Mouse (Mus musculus) heart, embryonic 13.5 days (tissue): ENCODE measurements around the gene Fyttd1. TPM values are rescaled to one million over a fixed set of nuclear protein-coding genes. Genes with fewer than 3 reads are reported as not detected.

Experiments used
- ATAC-seq: fragments of 200-750 bp; cut with Nextera tagmentation; 2 replicates; pipeline ENCODE4 v1.8.0; 2017; ENCODE audit warnings: moderate TSS enrichment; ENCODE audit not compliant: insufficient number of reproducible peaks, low FRiP score, low TSS enrichment; ENCODE audit errors: extremely low read depth
- H3K27ac ChIP-seq: fragments of 300-500 bp; sonication (generic); replicated peaks from 2 replicates; pipeline ENCODE4 v1.5.1; 2015; ENCODE audit warnings: moderate library complexity, mild to moderate bottlenecking, inconsistent platforms
- H3K27me3 ChIP-seq: fragments of 300-500 bp; sonication (generic); replicated peaks from 2 replicates; pipeline ENCODE4 v1.6.1; 2015; ENCODE audit warnings: mild to moderate bottlenecking, inconsistent platforms
- H3K36me3 ChIP-seq: fragments of 300-500 bp; sonication (generic); 2 replicates; pipeline ENCODE4 v1.6.1; 2015; ENCODE audit warnings: mild to moderate bottlenecking, inconsistent platforms
- H3K4me1 ChIP-seq: fragments of 300-500 bp; sonication (generic); 2 replicates; pipeline ENCODE4 v1.6.1; 2015; ENCODE audit warnings: inconsistent platforms
- H3K4me2 ChIP-seq: fragments of 300-500 bp; sonication (generic); 2 replicates; pipeline ENCODE4 v1.6.1; 2015; ENCODE audit warnings: inconsistent platforms, mild to moderate bottlenecking, moderate library complexity
- H3K4me3 ChIP-seq: fragments of 300-500 bp; sonication (generic); 2 replicates; pipeline ENCODE4 v1.5.1; 2015; ENCODE audit warnings: moderate library complexity, mild to moderate bottlenecking, inconsistent platforms
- H3K9ac ChIP-seq: fragments of 300-500 bp; sonication (generic); 2 replicates; pipeline ENCODE4 v1.6.1; 2015; ENCODE audit warnings: inconsistent platforms, mild to moderate bottlenecking, moderate library complexity
- H3K9me3 ChIP-seq: fragments of 300-500 bp; sonication (generic); 2 replicates; pipeline ENCODE4 v1.6.1; 2016; ENCODE audit warnings: inconsistent platforms
- WGBS: fragments of 180-500 bp; shearing (Covaris S2); methylation state at CpG from one replicate; pipeline ENCODE4 v1.1.7; 2015; ENCODE audit warnings: mixed read lengths; 5-methylcytosine and 5-hydroxymethylcytosine counted together
- polyA plus RNA-seq: library from polyadenylated mRNA; unstranded; fragments of >200 nt; fragmentation: Nextera tagmentation; extraction: Ambion mirVana; gene quantifications from 2 replicates; pipeline ENCODE4 v1.2.1, GENCODE M21; 2015

Fyttd1 gene
- polyA plus RNA-seq, 1 experiment from 2014 or later = 102 TPM

- H3K9me3 ChIP-seq = 0 out of 2 replicates have a peak, but pooled peaks cover 4% of the 10 kb centered on the region
- no peak for ATAC-seq
- 78% methylated on average over 5 of the region's 5 CpGs for WGBS
- H3K4me1 ChIP-seq = peaks cover 8% of the 10 kb centered on the region; the same call in 1 of the 2 replicates
- no peak overlapping the region for H3K9ac ChIP-seq
- H3K4me3 ChIP-seq = no peak overlapping the region
- no peak overlapping the region for H3K27ac ChIP-seq
- H3K36me3 ChIP-seq = peaks cover 11% of the 10 kb centered on the region
- no peak overlapping the region for H3K4me2 ChIP-seq
- no peaks in the 10 kb centered on the region for H3K27me3 ChIP-seq
These were observed 71.4 kb downstream of the Fyttd1 start for GRCm38 (mm10) chr16:32948656-32949055.

GRCm38 (mm10) chr16:32949281-32949680 is 72.0 kb downstream of the Fyttd1 start:
- H3K36me3 ChIP-seq = peaks cover 17% of the 10 kb centered on the region
- H3K27ac ChIP-seq = no peak overlapping the region
- H3K4me1 ChIP-seq = peaks cover 8% of the 10 kb centered on the region; the same call in 1 of the 2 replicates
- H3K9ac ChIP-seq = no peak overlapping the region
- H3K4me3 ChIP-seq = no peak overlapping the region
- ATAC-seq = no peak
- no peak overlapping the region for H3K4me2 ChIP-seq
- H3K27me3 ChIP-seq = no peaks in the 10 kb centered on the region
- 0 out of 2 replicates have a peak, but pooled peaks cover 4% of the 10 kb centered on the region for H3K9me3 ChIP-seq

GRCm38 (mm10) chr16:32951074-32951473 is 73.8 kb downstream of the Fyttd1 start:
- Histone ChIP-seq H3K27ac (no peak overlapping the region), H3K4me2 (no peak overlapping the region), H3K4me1 (peaks cover 8% of the 10 kb centered on the region; the same call in 1 of the 2 replicates), H3K9me3 (0 out of 2 replicates have a peak, but pooled peaks cover 4% of the 10 kb centered on the region), H3K9ac (no peak overlapping the region), H3K27me3 (no peaks in the 10 kb centered on the region), H3K4me3 (no peak overlapping the region), H3K36me3 (peaks cover 30% of the 10 kb centered on the region)
- ATAC-seq = no peak
- 88% methylated on average over 2 of the region's 2 CpGs for WGBS

DNA sequence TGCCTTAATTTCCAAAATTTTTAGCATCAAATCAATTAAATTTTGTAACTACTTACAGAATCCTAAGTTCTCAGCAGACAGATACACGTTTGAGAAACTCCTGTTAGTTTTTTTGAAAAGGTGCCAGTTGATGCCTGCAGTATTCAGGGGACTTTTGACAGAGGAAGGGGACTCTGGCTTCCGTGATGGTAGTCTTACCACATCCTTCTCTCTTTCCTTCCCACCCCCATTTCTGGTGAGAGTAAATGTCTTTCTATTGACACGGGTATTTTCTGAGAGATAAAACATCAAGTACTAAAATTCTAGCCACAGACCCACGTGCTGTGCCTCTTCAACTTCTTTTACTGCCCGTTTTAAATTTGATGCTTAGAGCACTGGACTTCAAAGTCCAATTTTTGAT is 76.5 kb downstream of the Fyttd1 start:
- ATAC-seq = no peak
- no peak overlapping the region for H3K4me2 ChIP-seq
- H3K9me3 ChIP-seq = 0 out of 2 replicates have a peak, but pooled peaks cover 4% of the 10 kb centered on the region
- no peak overlapping the region for H3K4me3 ChIP-seq
- 76% methylated on average over 5 of the region's 5 CpGs for WGBS
- H3K36me3 ChIP-seq = peaks cover 51% of the 10 kb centered on the region
- H3K27me3 ChIP-seq = no peaks in the 10 kb centered on the region
- no peaks in the 10 kb centered on the region for H3K4me1 ChIP-seq
- H3K9ac ChIP-seq = no peak overlapping the region
- H3K27ac ChIP-seq = no peak overlapping the region

DNA sequence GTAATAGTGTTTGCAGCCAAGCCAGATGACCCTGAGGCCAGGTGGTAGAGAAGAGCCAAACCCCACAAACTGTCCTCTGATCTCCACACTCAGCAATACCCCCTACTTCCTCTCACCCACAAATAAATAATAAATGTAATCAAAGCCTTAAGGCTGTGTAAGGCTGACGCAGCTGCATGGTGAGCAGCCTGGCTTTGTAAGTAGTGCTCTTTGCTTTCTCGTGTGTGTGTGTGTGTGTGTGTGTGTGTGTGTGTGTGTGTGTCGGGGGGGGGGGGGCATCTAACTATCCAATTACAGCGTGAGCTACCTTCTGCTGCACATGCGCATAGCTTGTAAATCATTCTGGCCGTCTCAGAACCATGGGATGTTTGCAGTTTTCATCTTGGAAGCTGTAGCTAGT is 77.0 kb downstream of the Fyttd1 start:
- H3K27me3 ChIP-seq = no peaks in the 10 kb centered on the region
- H3K9me3 ChIP-seq = 0 out of 2 replicates have a peak, but pooled peaks cover 4% of the 10 kb centered on the region
- no peak overlapping the region for H3K4me2 ChIP-seq
- no peak overlapping the region for H3K4me3 ChIP-seq
- ATAC-seq = no peak
- H3K9ac ChIP-seq = no peak overlapping the region
- H3K27ac ChIP-seq = no peak overlapping the region
- 88% methylated on average over 6 of the region's 6 CpGs for WGBS
- H3K36me3 ChIP-seq = peaks cover 54% of the 10 kb centered on the region
- H3K4me1 ChIP-seq = no peaks in the 10 kb centered on the region

DNA sequence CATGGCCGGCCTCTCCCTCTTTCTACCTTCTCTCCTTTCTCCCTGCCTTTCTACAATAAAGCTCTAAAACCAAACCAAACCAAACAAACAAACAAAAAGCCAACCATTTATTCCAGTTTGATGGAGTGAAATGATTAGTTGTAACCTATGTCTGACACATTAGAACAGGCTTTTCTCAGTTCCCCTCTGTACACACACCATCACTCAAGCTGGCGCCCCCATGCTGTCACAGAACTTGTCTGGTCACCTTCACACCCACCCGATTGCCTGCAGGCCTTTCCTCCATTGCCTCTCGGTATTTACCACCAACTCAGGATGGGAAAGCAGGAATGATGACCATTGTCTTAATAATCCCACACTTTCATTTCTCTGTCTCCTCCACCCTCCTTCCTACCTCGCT is 79.6 kb downstream of the Fyttd1 start:
- Histone ChIP-seq H3K4me1 (no peaks in the 10 kb centered on the region), H3K4me2 (no peak overlapping the region), H3K9me3 (no peaks in the 10 kb centered on the region), H3K27me3 (no peaks in the 10 kb centered on the region), H3K4me3 (no peak overlapping the region), H3K36me3 (peaks cover 70% of the 10 kb centered on the region), H3K27ac (no peak overlapping the region), H3K9ac (no peak overlapping the region)
- WGBS = 69% methylated on average over 5 of the region's 5 CpGs
- no peak for ATAC-seq

Other genes starting within 250 kb of the Fyttd1 start
- 7.1 and 8.7 TPM in 2 replicates for gene Tnk2, start 233.6 kb upstream of the Fyttd1 start, polyA plus RNA-seq
- gene Muc4, start 141.6 kb upstream of the Fyttd1 start, polyA plus RNA-seq = 0.21 TPM in 1 of 2 replicates, not detected in the other
- gene Muc20, start 80.1 kb upstream of the Fyttd1 start, polyA plus RNA-seq = 0.06 and 0.20 TPM in 2 replicates
- gene Smbd1, start 67.0 kb upstream of the Fyttd1 start, polyA plus RNA-seq = not detected in 2 replicates
- gene Rubcn, start 266 bp downstream of the Fyttd1 start, polyA plus RNA-seq = 24.2 and 26.5 TPM in 2 replicates
- gene Lrch3, start 36.6 kb downstream of the Fyttd1 start, polyA plus RNA-seq = 14.2 and 16.4 TPM in 2 replicates
- 1.6 and 1.7 TPM in 2 replicates for gene Iqcg, start 178.7 kb downstream of the Fyttd1 start, polyA plus RNA-seq
- gene Rpl35a, start 179.0 kb downstream of the Fyttd1 start, polyA plus RNA-seq = 652 and 689 TPM in 2 replicates
- gene Lmln, start 185.0 kb downstream of the Fyttd1 start, polyA plus RNA-seq = 2.2 and 3.5 TPM in 2 replicates